Mouse (Mus musculus) hindbrain, embryonic 16.5 days (tissue): ENCODE results near the gene Lpar6. TPM values are rescaled to one million over a fixed set of nuclear protein-coding genes. Genes with fewer than 3 reads are reported as not detected.

Experiments used
- ATAC-seq: fragments of 200-750 bp; cut with Nextera tagmentation; 2 replicates; pipeline ENCODE4 v1.8.0; 2017; ENCODE audit warnings: moderate TSS enrichment, moderate library complexity
- H3K27ac ChIP-seq: fragments of 300-500 bp; sonication (generic); 2 replicates; pipeline ENCODE4 v1.5.1; 2014; ENCODE audit warnings: low read depth, mild to moderate bottlenecking, control low read depth, low read length, moderate library complexity
- H3K27me3 ChIP-seq: fragments of 300-500 bp; sonication (generic); replicated peaks from 2 replicates; pipeline ENCODE4 v1.6.1; 2014; ENCODE audit warnings: low read length; ENCODE audit not compliant: control insufficient read depth, insufficient read depth
- H3K36me3 ChIP-seq: fragments of 300-500 bp; sonication (generic); 2 replicates; pipeline ENCODE4 v1.6.1; 2014; ENCODE audit warnings: mild to moderate bottlenecking, low read length, moderate library complexity, mixed read lengths; ENCODE audit not compliant: control insufficient read depth, insufficient read depth
- H3K4me1 ChIP-seq: fragments of 300-500 bp; sonication (generic); 2 replicates; pipeline ENCODE4 v1.6.1; 2014; ENCODE audit warnings: low read depth, low read length; ENCODE audit not compliant: control insufficient read depth, insufficient read depth
- H3K4me2 ChIP-seq: fragments of 300-500 bp; sonication (generic); 2 replicates; pipeline ENCODE4 v1.6.1; 2014; ENCODE audit warnings: mild to moderate bottlenecking, low read length, control low read depth, moderate library complexity
- H3K4me3 ChIP-seq: fragments of 300-500 bp; sonication (generic); 2 replicates; pipeline ENCODE4 v1.5.1; 2014; ENCODE audit warnings: mild to moderate bottlenecking, low read length, control low read depth, moderate library complexity
- H3K9ac ChIP-seq: fragments of 300-500 bp; sonication (generic); 2 replicates; pipeline ENCODE4 v1.6.1; 2014; ENCODE audit warnings: low read depth, mild to moderate bottlenecking, control low read depth, low read length, moderate library complexity
- H3K9me3 ChIP-seq: fragments of 300-500 bp; sonication (generic); 2 replicates; pipeline ENCODE4 v1.6.1; 2014; ENCODE audit warnings: mild to moderate bottlenecking, low read length, moderate library complexity; ENCODE audit not compliant: control insufficient read depth
- WGBS: fragments of 180-500 bp; shearing (Covaris S2); extraction: QIAGEN DNeasy Blood & Tissue Kit; methylation state at CpG from one replicate; pipeline ENCODE4 v1.1.7; 2014; 5-methylcytosine and 5-hydroxymethylcytosine counted together
- microRNA counts: library from miRNA; unstranded; fragments of <30 nt; microRNA quantifications from one replicate; lab custom pipeline; 2016
- microRNA-seq: library from miRNA; unstranded; fragments of <30 nt; microRNA quantifications from one replicate; pipeline ENCODE4, GENCODE M21; 2017
- polyA plus RNA-seq: library from polyadenylated mRNA; unstranded; fragments of >200 nt; fragmentation: Nextera tagmentation; extraction: Ambion mirVana; gene quantifications from 2 replicates; pipeline ENCODE4 v1.2.1, GENCODE M21; 2015

Gene Lpar6
- polyA plus RNA-seq, 1 experiment from 2014 or later, result 3.7 TPM

DNA sequence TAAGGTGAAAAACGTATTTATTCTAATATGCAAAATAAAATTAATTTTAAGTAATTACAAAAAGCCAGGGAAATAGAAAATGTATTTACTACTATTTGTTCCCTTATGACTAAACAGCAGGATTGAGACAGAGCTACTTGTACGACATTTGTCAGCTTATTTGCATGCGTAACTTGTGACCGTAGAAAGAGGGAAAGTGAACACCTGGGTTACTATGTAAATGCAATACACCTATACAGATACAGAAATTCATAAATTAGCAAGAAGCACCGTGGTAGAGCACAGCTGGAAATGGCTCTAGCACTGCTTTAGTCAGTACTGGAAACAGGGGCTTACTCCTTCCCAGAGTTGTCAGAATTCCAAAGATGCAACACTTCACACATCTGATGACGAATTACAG, 41.4 kb downstream of the Lpar6 start:
- no peak overlapping the region for H3K9ac ChIP-seq
- H3K36me3 ChIP-seq, result peaks cover 5% of the 10 kb centered on the region; the same call in 1 of the 2 replicates
- no peak for ATAC-seq
- no peak overlapping the region for H3K4me2 ChIP-seq
- no peak overlapping the region for H3K27ac ChIP-seq
- no peaks in the 10 kb centered on the region for H3K27me3 ChIP-seq
- H3K4me1 ChIP-seq, result no peaks in the 10 kb centered on the region
- no peak overlapping the region for H3K4me3 ChIP-seq
- 84% methylated on average over 6 of the region's 6 CpGs for WGBS
- H3K9me3 ChIP-seq, result no peaks in the 10 kb centered on the region

DNA sequence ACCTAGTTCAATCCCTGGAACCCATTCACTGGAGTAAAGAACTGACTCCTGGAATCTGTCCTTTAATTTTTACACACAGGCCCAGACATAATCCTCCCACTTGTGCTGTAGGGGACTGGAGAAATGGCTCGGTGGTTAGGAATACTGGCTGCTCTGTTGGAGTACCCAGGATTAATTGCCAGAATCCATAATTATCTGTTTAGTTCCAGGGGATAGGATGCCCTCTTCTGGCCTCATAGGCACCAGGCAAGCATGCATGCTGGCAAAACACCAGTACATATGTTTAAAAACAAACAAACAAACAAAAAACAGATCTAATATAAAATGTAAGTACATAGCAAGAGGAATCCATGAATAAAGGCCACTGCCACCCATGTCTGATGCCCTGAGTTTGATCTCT, 43.3 kb downstream of the Lpar6 start:
- 14% methylated on average over 1 of the region's 1 CpGs for WGBS

DNA sequence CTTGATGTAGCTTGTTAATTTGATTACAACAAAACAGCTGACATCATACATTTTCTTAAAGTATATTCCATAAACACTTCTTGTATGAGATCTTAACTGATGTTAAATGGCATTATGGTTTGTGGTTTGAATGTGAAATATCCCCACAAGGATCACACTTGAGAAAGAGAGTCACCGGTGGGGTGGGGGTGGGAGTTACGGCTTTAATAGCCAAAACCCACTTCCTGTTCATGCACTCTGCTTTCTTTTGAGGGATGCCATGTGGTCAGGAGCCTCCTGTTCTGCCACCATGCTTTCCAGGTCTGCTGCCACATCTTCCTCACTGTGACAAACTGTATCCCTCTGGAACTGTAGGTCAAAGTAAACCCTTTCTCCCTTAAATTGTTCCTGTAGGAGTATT, 52.2 kb downstream of the Lpar6 start:
- Histone ChIP-seq H3K4me2 (no peak overlapping the region), H3K9me3 (no peaks in the 10 kb centered on the region), H3K36me3 (no peaks in the 10 kb centered on the region), H3K4me3 (no peak overlapping the region), H3K27me3 (no peaks in the 10 kb centered on the region), H3K4me1 (no peaks in the 10 kb centered on the region), H3K9ac (no peak overlapping the region), H3K27ac (no peak overlapping the region)
- 98% methylated on average over 2 of the region's 2 CpGs for WGBS
- no peak for ATAC-seq

More for the DNA sequence above, 43.3 kb downstream of the Lpar6 start:
- H3K9ac ChIP-seq, result no peak overlapping the region
- no peaks in the 10 kb centered on the region for H3K27me3 ChIP-seq
- no peak overlapping the region for H3K27ac ChIP-seq
- H3K4me1 ChIP-seq, result no peaks in the 10 kb centered on the region
- H3K9me3 ChIP-seq, result no peaks in the 10 kb centered on the region
- no peak overlapping the region for H3K4me3 ChIP-seq
- ATAC-seq, result peak; percentile 42; the same call in 1 of the 2 replicates
- no peak overlapping the region for H3K4me2 ChIP-seq
- peaks cover 2% of the 10 kb centered on the region; the same call in 1 of the 2 replicates for H3K36me3 ChIP-seq

DNA sequence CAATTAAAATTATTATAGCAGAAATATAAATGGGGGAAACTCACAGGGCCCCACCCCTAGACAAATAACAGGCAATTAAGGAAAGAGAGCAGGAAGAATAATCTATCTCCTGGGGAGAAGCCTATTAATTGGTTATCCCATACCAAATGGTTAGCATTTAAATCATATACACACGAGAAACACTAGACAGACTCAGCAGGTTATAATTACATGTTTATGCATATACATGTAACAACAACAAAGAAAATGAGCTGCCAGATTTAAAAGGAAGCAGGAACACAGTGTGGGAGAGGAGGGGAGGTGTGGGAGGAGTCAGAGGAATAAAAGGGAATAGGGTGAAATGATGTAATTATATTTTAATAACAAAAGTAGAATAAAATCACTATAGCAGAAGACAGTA, 54.7 kb downstream of the Lpar6 start:
- no peak for ATAC-seq
- 31% methylated on average over 1 of the region's 1 CpGs for WGBS
- H3K4me3 ChIP-seq, result no peak overlapping the region

More for the DNA sequence above, 54.7 kb downstream of the Lpar6 start:
- Histone ChIP-seq H3K4me1 (no peaks in the 10 kb centered on the region), H3K9ac (no peak overlapping the region), H3K9me3 (no peaks in the 10 kb centered on the region), H3K27ac (no peak overlapping the region), H3K36me3 (no peaks in the 10 kb centered on the region), H3K4me2 (no peak overlapping the region), H3K27me3 (no peaks in the 10 kb centered on the region)

MicroRNA genes within 50 kb of the gene (microRNA counts, 519-probe panel; counts per million panel counts)
- microRNA mmu-miR-687 (lab: Ali Mortazavi, UCI), result 469 counts per million, percentile 1 among the panel's probes with 10 or more counts

Small RNA genes lying within 50 kb of the gene (microRNA-seq; reads per million reads assigned to microRNA genes)
- gene Mir687, result not detected

Other genes starting within 250 kb of the Lpar6 start
- 0.21 TPM in 1 of 2 replicates, not detected in the other for gene Cysltr2, start 188.8 kb upstream of the Lpar6 start, polyA plus RNA-seq
- 59.6 and 63.8 TPM in 2 replicates for gene Rcbtb2, start 114.9 kb upstream of the Lpar6 start, polyA plus RNA-seq
- 20.4 and 22.3 TPM in 2 replicates for gene Rb1, start 87.9 kb downstream of the Lpar6 start, polyA plus RNA-seq
- gene Itm2b, start 147.4 kb downstream of the Lpar6 start, polyA plus RNA-seq, result 786 and 849 TPM in 2 replicates